Mouse (Mus musculus) spleen, adult 2 months (tissue): ENCODE results near the gene Ppp1r9b. TPM values are rescaled to one million over a fixed set of nuclear protein-coding genes. Genes with fewer than 3 reads are reported as not detected.
"Not testable (repeated sequence)": the region's sequence is repeated elsewhere in the genome, so short reads cannot be mapped to it uniquely, and the experiment has no call there.

Experiments
- DNase-seq, 2 experiments: peaks; one replicate each; pipeline versions ENCODE4 v3.0.0 to v3.0.0-alpha.2; 2012 to 2021; ENCODE audit warnings: low spot score in 2 of 2, low read depth in 1 of 2
- H3K27ac ChIP-seq: fragments of 200-500 bp; 2 replicates; pipeline ENCODE4 v1.5.1; 2012; ENCODE audit warnings: low read length, inconsistent platforms; ENCODE audit not compliant: insufficient read depth
- H3K27me3 ChIP-seq: fragments of 200-500 bp; 2 replicates; pipeline ENCODE4 v1.6.1; 2012; ENCODE audit warnings: mild to moderate bottlenecking, moderate library complexity, low read length, inconsistent platforms; ENCODE audit not compliant: control insufficient read depth, insufficient read depth
- H3K36me3 ChIP-seq: fragments of 200-500 bp; 2 replicates; pipeline ENCODE4 v1.6.1; 2012; ENCODE audit warnings: mild to moderate bottlenecking, low read length, inconsistent platforms; ENCODE audit not compliant: control insufficient read depth, insufficient read depth
- H3K4me1 ChIP-seq: fragments of 200-500 bp; 2 replicates; pipeline ENCODE4 v1.6.1; 2011; ENCODE audit warnings: inconsistent platforms; ENCODE audit not compliant: control insufficient read depth, insufficient read depth, insufficient read length
- H3K4me3 ChIP-seq: fragments of 200-500 bp; 2 replicates; pipeline ENCODE4 v1.5.1; 2011; ENCODE audit warnings: mild to moderate bottlenecking, inconsistent platforms; ENCODE audit not compliant: insufficient read depth, insufficient read length; ENCODE audit errors: extremely low read depth
- CTCF ChIP-seq: fragments of 200-500 bp; IDR thresholded peaks from 2 replicates; pipeline ENCODE4 v1.5.1; 2011; ENCODE audit warnings: mild to moderate bottlenecking, inconsistent platforms; ENCODE audit not compliant: insufficient read depth, insufficient read length, insufficient replicate concordance; ENCODE audit errors: extremely low read depth
- POLR2A ChIP-seq: fragments of 200-500 bp; IDR thresholded peaks from 2 replicates; pipeline ENCODE4 v1.6.1; 2011; ENCODE audit warnings: low read depth, low read length, inconsistent platforms
- WGBS: fragments of 180-500 bp; shearing (Covaris S2); methylation state at CpG from one replicate; pipeline ENCODE4 v1.1.7; 2018; 5-methylcytosine and 5-hydroxymethylcytosine counted together
- polyA plus RNA-seq: library from polyadenylated mRNA; depleted of rRNA; stranded (reverse); fragments of >200 nt; gene quantifications from 2 replicates; pipeline ENCODE4 v1.2.3, GENCODE M21; 2012

The Ppp1r9b gene
- polyA plus RNA-seq, 1 experiment: 51.9 TPM

DNA sequence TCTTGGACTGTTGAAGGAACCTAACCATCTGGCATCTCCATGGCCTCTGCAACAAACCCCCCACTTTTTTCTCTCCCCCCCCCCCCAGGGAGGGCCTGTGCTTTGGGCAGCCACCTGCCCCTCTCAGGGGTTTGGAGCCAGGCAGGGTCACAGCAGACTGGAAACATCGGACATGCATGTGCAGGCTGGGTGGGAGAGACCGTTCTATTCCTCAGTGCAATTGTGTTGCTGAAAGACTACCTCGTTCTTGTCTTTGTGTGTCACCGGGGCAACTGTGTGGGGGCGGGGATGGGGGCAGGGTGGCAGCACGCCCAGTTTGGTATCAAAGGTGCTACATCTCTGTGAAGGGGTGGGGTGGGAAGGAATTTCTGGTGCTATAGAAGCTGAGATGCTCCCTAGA, 38.7 kb upstream of the Ppp1r9b start:
- Histone ChIP-seq H3K27ac (no peak overlapping the region), H3K36me3 (no peaks in the 10 kb centered on the region), H3K4me3 (no peak overlapping the region), H3K27me3 (no peaks in the 10 kb centered on the region), H3K4me1 (no peaks in the 10 kb centered on the region)
- DNase-seq: no peak
- WGBS: 50% methylated on average over 6 of the region's 6 CpGs
- no peak for TF ChIP-seq POLR2A
- no peak for TF ChIP-seq CTCF

DNA sequence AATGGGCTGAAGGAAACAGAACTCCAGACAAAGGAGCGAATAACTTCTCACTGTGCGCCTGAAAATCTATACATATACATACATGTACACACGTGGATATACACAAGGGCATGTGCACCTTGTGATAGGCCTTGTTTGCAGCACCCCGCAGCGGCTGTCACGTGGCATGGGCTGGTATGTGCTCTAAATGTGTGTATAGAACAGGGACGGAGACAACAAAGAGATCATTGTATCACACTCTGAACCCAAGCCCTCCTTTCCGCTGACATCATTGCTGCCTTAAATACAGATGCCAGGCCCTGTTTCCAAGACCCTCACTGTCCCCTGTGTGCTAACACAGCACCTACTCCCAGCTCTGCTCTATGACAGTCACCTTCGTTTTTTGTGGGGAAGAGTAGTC, 35.7 kb upstream of the Ppp1r9b start:
- no peaks in the 10 kb centered on the region for H3K27me3 ChIP-seq
- no peak overlapping the region for H3K27ac ChIP-seq
- WGBS: 92% methylated on average over 9 of the region's 9 CpGs
- no peaks in the 10 kb centered on the region for H3K36me3 ChIP-seq
- TF ChIP-seq CTCF: no peak
- no peak for TF ChIP-seq POLR2A
- no peak overlapping the region for H3K4me3 ChIP-seq
- no peak for DNase-seq
- H3K4me1 ChIP-seq: peaks cover 2% of the 10 kb centered on the region; the same call in 1 of the 2 replicates

DNA sequence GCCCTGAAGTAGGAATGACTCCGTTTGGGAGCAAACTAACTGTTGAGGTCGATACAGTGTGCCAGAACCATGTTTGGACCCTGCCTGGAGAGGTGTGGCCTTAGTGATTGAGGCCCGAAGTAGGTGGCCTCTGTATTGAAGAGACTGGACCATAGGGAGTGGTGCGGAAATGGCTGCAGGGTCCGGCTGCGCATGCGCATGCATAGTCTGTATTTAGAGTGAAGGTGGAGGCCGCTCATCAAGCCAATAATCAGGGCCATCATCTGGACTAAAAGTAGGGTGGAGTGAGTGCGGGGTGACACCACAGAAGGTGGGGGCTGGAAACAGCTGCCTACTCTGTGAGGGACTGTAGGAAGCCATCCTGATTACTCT, 33.2 kb upstream of the Ppp1r9b start:
- TF ChIP-seq CTCF (no peak), POLR2A (no peak)
- H3K36me3 ChIP-seq: no peaks in the 10 kb centered on the region
- H3K27me3 ChIP-seq: no peaks in the 10 kb centered on the region
- WGBS: 89% methylated on average over 9 of the region's 9 CpGs
- peaks cover 2% of the 10 kb centered on the region; the same call in 1 of the 2 replicates for H3K4me1 ChIP-seq
- no peak overlapping the region for H3K4me3 ChIP-seq
- DNase-seq: no peak
- H3K27ac ChIP-seq: no peak overlapping the region; the same call in 1 of the 2 replicates

DNA sequence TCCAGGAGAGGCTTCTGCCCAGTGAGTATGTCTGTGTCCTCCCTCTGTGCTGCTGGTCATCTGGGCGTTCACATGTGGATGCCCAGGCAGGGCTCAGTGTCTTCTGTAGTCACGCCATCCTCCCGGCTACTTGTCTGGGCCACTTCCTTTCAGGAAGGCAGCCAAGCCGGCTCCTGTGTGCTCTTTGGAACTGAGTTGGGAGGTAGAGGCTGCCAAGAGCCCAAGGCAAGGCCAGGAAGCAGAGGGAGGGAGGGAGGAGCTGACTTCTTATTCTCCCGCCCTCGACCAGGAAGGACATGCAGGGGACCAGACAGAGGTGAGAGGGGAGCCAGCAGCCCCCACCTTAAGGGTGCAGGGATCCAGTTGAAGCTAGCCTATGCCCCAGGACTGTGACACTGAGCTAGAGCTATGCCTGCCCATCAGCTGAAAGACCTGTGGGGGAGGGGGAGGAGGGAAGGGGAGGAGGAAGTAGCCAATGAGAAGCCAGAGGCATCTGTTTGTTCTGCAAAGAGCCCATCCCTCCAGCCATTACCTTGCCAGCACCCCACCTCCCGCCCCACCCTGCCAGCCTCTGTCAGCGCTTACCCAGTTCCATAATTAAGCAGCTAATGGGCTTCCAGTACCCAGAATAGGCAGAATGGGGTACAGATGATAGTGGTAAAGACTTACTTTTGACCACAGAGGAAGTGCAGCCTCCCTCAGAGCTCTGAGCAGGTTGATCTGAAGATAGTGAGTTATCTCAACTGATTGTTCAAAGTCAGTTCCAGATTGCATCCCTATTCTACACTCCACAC, 32.6 kb upstream of the Ppp1r9b start:
- TF ChIP-seq CTCF: no peak
- TF ChIP-seq POLR2A: no peak
- H3K4me1 ChIP-seq: peaks cover 2% of the 10 kb centered on the region; the same call in 1 of the 2 replicates
- no peaks in the 10 kb centered on the region for H3K36me3 ChIP-seq
- no peak overlapping the region for H3K4me3 ChIP-seq
- H3K27ac ChIP-seq: no peak overlapping the region
- no peak for DNase-seq
- no peaks in the 10 kb centered on the region for H3K27me3 ChIP-seq
- 36% methylated on average over 8 of the region's 8 CpGs for WGBS

GRCm38 (mm10) chr11:94962534-94963101, 28.2 kb upstream of the Ppp1r9b start:
- Histone ChIP-seq H3K4me1 (peaks cover 2% of the 10 kb centered on the region; the same call in 1 of the 2 replicates), H3K36me3 (no peaks in the 10 kb centered on the region), H3K4me3 (no peak overlapping the region), H3K27me3 (no peaks in the 10 kb centered on the region), H3K27ac (no peak overlapping the region)
- no peak for DNase-seq
- no peak for TF ChIP-seq CTCF
- TF ChIP-seq POLR2A: no peak
- WGBS: 63% methylated on average over 5 of the region's 5 CpGs

DNA sequence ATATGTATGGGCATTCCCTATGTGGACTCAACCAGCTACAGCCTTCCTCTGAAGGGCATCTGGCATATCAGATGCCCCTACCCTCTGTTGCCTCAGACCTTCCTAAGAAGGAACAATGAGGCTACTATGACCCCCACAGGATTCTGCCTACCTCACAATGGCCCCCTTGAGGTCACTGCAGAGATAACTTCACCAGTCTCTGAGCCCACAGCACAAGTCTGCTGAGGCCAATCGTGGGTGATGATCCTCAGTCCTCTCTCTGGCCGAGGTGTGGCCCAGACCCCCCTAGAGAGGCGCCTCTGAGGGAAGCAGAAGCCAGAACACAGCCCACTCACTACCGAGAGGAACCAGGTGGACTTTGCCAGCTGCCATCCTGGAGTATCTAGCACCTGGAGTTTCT, 23.4 kb upstream of the Ppp1r9b start, which contains the start of gene Hils1:
Gene Hils1 (plus strand): TSS at position 175 of the 400 bp plus-strand sequence.
- Histone ChIP-seq H3K36me3 (no peaks in the 10 kb centered on the region), H3K4me1 (peaks cover 5% of the 10 kb centered on the region; the same call in 1 of the 2 replicates), H3K4me3 (no peak within 1 kb of the TSS), H3K27me3 (no peaks in the 10 kb centered on the region), H3K27ac (no peak within 1 kb of the TSS)
- no peak for TF ChIP-seq POLR2A
- TF ChIP-seq CTCF: no peak
- WGBS: 30% methylated on average over 4 of the region's 4 CpGs
- DNase-seq: no peak

- no peak overlapping the region for H3K4me3 ChIP-seq
- DNase-seq: no peak
- 81% methylated on average over 7 of the region's 7 CpGs for WGBS
- TF ChIP-seq POLR2A (no peak), CTCF (no peak)
- H3K4me1 ChIP-seq: peaks cover 5% of the 10 kb centered on the region; the same call in 1 of the 2 replicates
- H3K27me3 ChIP-seq: no peaks in the 10 kb centered on the region
- H3K27ac ChIP-seq: no peak overlapping the region
- no peaks in the 10 kb centered on the region for H3K36me3 ChIP-seq
These were observed 22.6 kb upstream of the Ppp1r9b start for GRCm38 (mm10) chr11:94968187-94968586.

DNA sequence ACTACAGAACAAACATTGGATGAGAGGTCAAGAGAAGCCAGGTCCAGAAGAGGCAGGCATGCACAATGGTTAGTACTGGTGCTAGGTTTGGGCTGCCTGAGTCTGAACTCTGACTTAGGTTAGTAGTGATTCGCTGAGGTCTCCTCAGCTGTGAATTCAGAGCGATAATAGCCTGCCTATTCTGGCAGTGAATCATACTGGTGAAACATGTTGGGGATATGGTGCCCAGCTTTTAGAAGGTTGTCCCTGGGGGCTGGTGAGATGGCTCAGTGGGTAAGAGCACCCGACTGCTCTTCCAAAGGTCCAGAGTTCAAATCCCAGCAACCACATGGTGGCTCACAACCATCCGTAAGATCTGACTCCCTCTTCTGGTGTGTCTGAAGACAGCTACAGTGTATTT, 21.1 kb upstream of the Ppp1r9b start:
- not testable (repeated sequence) for H3K27me3 ChIP-seq, H3K4me3 ChIP-seq, DNase-seq, H3K36me3 ChIP-seq, H3K4me1 ChIP-seq, H3K27ac ChIP-seq
- 92% methylated on average over 4 of the region's 4 CpGs for WGBS
